Mouse (Mus musculus) skeletal muscle tissue, adult 2 months (tissue): ENCODE results near the gene Snrpc.

Experiments
- DNase-seq: peaks from one replicate; pipeline ENCODE4 v3.0.0-alpha.2; 2012; ENCODE audit warnings: low read depth, low spot score

Snrpc gene

DNA sequence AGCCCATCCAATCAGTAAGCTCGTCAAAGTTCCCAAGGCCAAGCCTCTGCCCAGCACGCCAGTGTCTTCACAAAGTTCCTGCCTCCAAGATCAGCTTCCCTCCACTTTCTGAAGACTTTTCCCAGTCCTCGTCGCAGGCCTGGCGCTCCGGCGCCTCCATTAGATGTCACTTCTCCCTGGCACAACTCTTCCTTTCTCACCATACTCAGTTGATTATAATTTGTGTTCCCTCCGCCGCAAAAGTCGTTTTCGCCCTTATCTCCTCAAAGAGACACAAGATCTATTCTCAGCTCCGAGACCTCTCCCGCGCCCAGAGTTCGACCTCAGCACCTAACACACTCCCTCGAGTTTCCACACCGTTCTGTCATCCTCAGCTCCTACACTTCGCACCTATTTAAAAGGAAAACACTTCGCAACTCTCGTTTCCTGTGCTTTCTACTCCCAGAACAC is 18.4 kb upstream of the Snrpc start:
- DNase-seq = no peak

DNA sequence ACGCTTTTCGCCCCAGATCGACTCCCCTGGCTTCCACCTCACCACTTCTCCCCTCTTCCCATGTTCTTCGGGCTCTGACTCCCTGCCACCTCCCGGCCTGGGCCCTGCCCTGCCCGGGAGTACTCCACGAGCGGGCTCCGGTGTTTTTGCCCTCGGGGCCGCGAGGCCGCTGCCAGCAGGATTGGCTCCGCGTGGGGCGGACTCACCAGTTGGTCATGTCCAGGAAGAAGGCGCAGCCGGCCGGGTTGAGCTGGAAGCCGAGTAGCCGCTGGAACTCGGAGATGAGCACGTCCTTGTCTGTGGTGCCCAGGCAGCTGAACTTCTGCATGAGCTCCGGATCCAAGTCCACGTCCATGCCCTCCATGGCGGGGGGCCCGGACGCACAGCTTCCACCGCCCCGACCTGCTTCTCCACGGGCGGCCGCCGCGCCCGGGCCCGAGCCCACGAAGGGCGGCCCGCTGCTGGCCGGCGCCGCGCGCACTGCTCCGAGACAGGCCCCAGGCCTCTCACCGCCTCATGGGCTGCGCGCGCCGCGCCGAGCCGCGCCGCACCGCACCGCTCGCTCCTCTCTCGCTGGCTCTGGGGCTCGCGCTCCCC is 17.9 kb upstream of the Snrpc start:
- no peak for DNase-seq

DNA sequence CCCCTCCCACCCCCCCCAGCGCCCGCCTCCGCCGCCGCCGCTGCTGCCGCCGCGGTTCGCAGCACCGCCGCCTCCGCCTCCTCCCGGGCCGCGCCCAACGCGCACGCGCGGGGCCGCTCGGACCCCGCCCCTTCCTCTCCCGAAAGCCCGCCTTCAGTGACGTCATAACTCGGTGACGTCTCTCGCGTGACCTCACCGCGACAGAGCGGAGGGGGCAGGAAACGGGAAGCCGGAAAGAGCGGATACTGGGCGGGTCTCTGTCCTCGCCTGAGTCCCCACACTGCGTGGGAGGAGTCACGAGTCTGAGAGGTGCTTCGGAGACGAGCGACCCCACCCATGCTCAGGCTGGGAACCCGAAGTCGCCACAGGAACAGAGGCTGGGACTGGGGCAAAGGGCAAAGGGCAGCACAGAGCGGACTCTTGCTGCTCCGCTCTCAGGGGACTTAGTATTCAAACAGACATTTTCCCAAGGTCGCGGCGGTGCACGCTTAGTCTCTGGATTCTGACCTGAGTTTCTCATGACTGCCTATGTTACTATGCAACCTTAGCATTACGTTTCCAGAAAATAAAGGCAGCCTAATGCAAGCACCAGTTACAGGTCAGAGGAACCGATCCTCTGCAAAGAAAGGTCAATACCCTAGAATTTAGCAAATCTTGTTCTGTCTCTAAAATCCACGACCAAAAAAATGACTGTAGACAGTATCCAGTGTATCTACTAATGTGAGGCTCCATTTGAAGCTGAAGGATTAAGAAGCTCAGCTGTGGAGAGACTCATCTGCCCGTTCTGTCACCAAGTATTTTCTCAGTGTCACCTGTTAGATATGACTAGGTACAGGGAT is 17.2 kb upstream of the Snrpc start, which contains the start of gene D17Wsu92e:
TSS of gene D17Wsu92e (minus strand) at position 81 of the 839 bp plus-strand sequence.
- peak; percentile 99 for DNase-seq

DNA sequence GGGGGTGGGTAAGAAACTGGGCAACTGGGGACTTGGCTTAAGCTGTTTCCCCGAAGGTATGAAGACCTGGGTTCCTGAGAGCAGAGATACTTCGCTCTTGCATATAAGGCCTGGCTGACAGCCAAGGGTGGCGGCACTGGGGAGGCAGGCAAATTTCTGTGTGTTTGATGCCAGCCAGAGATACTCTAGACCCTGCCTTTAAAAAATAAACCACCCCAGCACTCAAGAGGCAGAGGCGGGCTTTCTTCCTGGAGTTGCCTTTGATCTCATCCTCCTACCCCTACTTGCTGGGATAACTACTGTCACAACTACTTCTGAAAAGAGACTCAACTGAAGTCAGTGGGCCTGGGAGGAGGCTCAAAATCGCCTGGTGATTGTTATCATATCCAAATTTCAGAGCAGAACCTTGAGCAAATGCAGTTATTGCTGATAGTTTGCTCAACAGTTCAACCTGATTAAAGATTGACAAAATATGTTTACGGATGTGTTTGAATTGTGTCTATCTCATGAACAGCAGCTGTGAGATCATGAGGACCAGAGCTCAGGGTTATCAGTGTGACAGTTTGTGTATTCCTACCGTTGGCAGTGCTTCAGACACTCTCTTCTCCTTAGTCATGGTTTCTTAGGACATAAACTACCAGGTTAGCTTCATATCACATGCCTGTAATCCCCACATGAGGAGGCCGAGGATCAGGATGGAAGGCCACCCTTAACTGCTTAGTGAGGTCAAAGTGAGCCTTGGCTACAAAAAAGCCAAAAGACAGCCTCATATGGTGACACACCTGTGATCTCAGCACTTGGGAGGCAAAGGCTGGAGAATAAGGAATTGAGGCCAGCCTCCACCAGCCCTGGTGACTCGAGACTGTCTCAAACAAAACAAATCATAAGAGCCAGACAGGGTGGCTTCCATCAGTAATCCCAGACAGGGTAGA is 16.3 kb upstream of the Snrpc start:
- no peak for DNase-seq

DNA sequence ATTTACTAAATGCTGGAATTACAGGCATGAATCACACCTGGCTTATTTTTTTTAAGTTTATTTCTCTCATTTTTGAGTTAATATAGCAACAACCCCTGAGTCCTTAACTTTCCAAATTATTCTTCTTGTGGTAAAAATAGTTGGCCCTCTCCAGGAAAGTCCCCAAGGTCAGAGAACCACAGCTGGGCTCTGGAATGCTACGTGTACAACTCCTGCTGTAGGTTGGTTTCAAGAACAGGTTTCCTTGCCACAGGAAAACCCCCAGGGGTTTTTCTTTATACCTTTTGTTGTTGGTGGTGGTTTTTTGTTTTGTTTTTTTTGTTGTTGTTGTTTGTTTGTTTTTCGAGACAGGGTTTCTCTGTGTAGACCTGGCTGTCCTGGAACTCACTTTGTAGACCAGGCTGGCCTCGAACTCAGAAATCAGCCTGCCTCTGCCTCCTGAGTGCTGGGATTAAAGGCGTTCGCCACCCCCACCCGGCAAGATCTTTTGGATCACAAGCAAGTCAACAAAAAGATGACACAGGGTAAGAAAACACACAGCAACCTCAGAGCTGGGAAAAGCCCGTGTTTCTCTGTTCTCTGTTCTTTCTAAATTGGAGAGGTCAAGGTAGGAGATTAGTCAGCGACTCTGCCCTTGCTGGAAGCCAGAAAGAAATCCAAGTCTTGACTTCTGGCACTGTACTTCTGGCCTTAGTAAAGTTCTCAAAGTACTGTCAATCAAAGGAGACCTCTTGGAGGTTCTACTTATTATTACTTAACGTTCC is 14.6 kb upstream of the Snrpc start:
- no peak for DNase-seq

DNA sequence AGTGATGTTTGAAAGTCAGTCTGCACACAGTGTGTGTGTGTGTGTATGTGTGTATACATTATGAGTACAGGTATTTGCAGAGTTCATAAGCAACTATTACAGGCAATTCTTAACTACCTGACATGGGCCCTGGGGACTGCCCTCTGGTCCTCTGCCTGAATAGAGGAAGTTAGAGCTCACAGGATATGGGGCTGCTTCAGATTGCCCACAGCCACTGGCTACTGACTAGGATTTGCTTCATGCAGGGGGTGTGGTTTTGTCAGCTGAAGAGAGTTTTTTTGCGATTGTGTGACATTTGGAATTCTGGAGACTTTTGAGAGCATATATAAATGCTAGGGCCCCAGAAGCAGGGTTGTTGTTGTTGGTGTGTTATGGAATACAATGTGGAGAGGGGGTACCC is 13.0 kb upstream of the Snrpc start:
- DNase-seq = no peak

DNA sequence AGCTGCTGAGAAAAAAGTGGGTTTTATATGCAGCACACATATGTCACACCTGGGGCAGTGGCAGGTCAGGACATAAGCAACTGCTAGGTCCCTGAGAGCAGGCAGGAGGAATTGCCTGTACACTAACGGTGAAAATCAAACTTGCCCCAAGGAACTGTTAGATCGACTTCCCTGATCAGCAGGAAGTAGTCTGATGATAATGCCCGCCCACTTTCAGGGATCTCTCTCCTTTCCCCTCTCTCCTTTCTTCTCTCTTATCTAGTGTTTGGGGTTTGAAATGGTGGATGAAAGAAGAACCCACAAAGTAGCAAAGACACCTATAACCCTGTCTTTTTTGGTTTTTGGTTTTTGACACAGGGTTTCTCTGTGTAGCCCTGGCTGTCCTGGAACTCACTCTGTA is 12.4 kb upstream of the Snrpc start:
- no peak for DNase-seq

DNA sequence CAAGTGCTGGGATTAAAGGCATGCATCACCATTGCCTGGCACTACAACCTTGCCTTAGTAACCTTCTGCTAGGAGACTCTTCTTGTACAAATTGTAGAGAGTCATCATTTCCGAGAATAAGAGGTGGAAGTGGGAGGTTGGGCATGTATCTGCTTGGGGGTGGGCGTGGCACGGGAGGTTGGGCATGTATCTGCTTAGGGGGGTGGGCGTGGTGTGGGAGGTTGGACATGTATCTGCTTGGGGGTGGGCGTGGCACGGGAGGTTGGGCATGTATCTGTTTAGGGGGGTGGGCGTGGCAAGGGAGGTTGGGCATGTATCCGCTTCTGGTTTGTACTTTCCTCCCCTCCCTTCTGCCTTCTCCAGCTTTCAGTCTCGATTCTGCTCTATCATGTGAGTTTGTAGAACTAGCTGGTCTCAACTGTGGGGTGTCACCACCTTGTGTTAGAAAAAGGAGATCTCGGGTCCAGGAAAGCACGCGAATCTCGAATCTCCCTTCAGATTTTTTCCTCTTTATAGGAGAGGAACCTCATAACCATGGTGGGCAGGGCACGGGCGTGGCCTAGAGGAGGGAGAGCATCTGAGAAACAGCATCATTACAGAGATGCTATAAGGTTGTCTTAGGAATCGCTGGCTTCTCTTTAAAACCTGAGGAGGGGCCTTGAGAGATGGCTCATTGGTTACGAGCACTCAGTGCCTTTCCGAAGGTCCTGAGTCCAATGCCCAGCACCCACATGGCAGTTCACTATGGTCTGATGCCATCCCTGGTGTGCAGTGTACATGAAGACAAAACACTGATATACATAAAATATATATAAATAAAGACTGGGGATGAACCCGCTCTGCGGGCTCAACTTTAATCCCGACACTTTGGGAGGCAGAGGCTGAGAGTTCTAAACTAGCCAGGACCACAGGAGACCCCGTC is 11.7 kb upstream of the Snrpc start:
- DNase-seq = peak; percentile 75

DNA sequence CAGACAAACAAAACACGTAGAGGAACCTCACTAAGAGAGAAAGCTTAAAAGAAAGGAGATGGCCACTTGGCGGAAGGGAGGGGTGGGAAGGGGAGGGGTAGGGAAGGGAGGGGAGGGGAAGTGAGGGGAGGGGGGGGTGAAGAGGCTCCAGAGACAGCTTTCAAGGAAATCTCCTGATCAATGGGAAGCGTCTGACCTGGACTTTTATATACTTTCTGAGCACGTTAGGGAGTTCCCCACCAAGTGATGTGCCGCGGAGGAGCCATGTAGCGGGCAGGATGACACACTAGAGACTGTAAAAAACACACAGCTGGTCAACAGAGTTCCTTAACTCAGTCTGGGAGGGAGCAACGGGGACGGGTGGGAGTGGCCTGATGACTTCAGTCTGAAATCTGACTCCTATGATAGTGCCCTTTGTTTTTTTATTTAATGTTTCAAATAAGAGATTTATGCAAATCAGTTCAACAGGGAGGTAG is 11.0 kb upstream of the Snrpc start:
- DNase-seq = no peak

DNA sequence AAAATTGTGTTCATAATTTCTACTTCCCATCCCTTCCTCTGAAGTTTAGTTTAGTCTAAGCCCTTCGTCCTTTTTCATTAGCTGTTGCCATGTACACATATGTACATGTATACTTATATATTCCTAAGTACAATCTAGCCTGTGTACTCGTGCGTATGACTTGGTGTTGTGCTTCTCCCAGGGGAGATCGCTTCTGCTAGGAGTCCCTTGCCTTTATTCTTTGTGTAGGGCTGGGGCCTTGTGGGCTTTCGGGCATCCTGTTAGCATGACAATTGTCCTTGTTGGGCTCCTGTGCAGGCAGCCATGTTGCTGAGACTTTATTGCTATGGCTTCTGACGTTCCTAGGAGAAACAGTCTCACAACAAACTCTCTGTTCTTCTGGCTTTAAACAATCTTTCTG is 10.4 kb upstream of the Snrpc start:
- DNase-seq = no peak

DNA sequence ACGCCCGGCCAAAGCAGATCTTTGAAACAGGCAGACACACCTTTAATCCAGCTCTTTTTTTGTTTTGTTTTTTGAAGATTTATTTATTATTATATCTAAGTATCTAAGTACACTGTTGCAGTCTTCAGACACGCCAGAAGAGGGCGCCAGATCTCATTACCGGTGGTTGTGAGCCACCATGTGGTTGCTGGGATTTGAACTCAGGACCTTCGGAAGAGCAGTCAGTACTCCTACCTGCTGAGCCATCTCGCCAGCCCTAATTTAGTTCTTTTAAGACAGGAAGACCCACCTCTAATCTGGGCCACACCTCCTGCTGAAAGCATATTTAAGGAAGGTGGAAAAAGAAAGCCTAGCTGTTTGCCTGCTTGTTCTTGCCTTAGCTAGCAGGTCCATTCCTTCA is 7.5 kb upstream of the Snrpc start:
- DNase-seq = no peak

DNA sequence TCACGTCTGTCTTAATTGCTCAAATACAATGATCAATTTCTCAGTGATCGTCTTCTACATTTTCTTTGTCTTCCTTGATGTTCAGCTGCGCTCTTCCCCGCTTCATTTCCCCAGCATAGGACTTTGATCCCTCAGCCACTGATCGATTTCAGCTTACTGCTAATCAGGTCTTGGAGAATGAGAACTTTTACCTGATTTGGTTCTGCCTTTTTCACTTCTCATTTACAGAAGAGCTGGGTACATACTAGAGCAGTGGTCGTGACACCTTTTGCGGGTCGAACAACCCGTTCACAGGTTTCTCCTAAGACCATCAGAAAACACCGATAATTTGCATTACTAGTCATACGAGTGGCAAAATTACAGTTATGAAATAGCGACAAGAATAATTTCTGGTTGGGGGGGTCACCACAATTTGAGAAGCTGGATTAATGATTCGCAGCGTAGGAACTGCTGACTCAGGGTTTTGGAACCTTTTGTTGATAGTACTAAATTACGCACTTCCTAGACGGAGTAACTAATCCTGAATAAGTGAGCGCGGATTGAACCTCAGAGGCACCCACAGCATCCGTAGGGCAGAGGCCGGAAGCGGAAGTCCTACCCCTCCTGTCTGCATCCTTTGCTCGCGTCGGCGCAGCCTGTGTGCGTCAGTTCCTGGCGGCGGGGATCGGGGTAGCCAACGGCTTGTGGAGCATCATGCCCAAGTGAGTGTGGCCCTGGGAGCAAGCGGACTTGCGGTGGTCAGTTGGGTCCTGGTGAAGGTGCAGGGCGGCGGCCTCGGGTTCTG is 1.7 kb downstream of the Snrpc start:
- DNase-seq = peak; percentile 97

DNA sequence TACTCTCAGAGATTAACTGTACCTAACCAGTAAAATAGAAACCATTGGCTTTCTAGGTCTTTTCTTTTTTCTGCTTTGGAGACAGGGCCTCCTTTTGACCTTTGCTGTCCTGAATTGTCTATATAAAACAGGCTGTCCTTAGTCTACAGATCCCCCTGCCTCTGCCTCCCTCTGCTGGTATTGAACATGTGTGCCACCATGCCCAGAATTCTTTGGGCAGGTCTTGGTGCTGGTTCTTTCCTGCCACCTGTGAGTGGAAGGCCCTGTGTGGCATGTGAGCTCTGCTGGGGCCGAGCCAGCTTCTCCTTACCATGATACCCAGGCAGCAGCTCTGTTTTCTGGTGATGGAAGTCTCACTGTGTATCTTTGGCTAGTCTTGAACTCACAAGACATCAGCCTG is 10.4 kb downstream of the Snrpc start:
- no peak for DNase-seq

DNA sequence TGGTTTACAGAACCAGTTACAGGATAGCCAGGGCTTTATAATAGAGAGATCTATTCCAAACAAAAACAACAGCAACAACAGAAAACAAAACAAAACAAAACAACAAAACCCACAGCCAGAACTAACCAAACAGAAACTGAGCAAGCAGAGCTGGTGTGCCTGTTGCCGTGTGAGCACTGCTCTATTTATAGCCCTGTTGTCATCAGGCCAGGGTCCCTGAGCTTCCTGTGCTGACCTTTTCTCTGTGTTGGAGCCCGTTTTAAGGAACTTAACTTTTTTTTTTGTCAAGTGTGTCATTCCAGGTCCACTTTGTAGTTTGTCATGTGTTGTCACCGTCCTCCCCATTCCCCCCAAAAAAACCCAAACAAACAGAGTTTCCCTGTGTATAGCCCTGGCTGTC is 13.1 kb downstream of the Snrpc start:
- peak; percentile 57 for DNase-seq

DNA sequence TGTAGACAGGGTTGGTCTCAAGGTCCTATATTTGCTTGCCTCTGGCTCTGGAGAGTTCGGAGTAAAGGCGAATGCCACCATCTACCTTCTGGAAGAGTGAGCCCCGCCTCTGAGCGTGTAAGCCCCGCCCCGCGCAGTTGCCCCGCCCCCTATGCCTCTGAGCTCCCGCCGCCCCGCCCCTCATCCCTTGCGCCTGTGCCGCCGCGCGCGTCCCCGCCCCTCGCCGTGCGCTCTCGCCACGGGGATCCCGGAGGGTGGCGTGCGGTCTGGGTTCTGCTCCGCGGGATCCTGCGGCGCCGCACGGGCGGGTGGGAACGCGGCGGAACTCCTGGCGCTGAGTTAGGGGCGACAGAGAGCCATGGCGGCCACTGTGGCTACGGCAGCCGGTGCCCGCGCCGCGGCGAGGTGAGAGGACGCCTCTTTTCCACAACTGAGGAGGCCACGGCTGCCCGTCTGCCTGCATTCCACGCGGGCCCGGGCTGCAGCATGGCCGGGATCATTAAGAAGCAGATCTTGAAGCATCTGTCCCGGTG is 18.4 kb downstream of the Snrpc start, which contains the start of gene Uhrf1bp1:
TSS of gene Uhrf1bp1 (plus strand) at position 177 of the 533 bp plus-strand sequence.
- peak; percentile 62 for DNase-seq

DNA sequence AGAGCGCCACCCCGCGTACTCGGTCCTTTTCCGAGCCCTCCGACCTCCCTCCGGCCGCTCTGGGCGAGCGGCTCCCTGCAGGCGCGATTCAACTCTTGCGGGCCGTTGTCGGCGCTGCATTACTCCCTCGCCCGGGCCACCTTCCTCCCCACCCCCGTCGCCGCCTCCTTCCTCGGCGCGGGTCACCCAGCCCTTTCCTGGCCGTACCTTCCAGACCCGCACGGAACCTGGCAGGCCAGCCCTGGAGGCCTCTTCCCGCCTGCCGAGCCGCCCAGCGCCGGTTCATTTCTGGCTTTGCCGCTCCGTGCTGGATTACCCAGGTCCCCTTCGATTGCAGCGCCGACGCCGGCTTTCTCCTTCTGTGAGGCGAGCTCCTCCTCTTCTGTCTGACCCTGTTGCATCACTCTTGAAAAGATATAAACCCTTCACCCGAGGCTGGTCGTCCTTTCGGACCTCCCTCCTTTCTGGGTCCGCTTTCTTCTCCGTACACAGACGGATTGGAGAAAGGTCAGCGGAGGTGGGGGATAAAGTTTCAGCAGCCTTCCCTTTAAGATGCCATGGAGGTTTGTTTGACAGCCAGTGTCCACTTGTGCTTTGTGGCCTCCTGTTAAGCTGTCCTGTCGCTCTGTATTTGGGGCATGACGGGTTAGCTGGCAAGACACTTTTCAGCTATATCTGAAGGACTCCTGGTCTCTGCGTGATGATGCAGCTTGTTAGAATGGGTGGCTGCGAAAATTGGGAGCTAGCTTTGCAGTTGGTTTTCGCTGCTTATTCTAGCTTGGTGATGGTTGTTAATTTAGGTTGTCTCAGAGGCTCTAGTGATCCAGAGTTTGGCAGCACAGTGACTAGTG is 19.1 kb downstream of the Snrpc start:
- peak; percentile 45 for DNase-seq

DNA sequence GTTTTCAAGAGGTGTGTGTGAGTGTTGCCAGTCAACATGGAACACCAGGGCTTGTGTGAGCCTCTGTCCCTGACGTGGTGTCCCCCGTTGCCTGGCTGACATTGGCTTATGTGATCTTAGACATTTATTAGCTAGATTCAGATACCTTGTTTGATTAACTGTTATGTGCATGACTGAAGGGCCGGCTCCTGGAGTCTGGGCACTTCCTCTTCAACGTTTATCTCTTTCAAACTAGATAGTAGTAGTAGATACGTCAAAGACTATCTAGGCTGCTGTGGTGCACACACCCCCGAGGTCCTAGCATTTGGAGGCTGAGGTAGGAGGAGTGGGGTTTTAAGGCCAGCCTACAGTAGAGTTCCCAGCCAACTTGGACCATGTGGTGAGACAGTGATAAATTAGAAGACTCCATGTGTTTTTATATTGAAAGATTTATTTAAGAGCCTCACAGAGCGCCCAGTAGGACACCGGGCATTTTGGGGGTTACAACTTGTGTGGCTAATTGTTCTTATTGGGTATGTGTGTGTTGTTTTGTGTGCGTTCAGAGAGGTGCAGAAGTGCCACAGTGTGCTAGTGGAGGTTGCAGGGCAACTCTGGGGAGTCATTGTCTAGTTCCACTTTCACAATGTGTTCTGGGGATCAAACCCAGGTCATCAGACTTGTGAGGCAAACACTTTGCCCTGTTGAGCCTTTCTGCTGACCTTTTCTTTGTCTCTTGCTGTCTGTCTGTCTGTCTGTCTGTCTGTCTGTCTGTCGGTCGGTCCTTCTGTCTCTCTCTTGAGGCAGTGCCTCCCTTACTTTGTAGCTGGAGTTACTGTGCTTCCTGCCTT is 19.9 kb downstream of the Snrpc start:
- DNase-seq = no peak
